Mouse (Mus musculus): Measurements from ENCODE around the gene Fndc1.

The Fndc1 gene

GRCm38 (mm10) chr17:7820176-7820575 lies 6.9 kb downstream of the Fndc1 start:
- no peak for DNase-seq (ENCODE audit: low spot score)

GRCm38 (mm10) chr17:7816602-7817001 lies 10.5 kb downstream of the Fndc1 start:
- DNase-seq (ENCODE audit: low spot score) = no peak

- no peak for DNase-seq (ENCODE audit: low spot score)
Measured at GRCm38 (mm10) chr17:7814433-7814832, 12.7 kb downstream of the Fndc1 start.

- no peak for DNase-seq (ENCODE audit: low spot score)
Measured at GRCm38 (mm10) chr17:7808043-7808442, 19.1 kb downstream of the Fndc1 start.

GRCm38 (mm10) chr17:7805105-7805504 lies 22.0 kb downstream of the Fndc1 start:
- DNase-seq (ENCODE audit: low spot score) = no peak

GRCm38 (mm10) chr17:7802483-7802882 lies 24.6 kb downstream of the Fndc1 start:
- no peak for DNase-seq (ENCODE audit: low spot score)

GRCm38 (mm10) chr17:7799894-7800293 lies 27.2 kb downstream of the Fndc1 start:
- DNase-seq (ENCODE audit: low spot score) = no peak

GRCm38 (mm10) chr17:7795584-7795983 lies 31.5 kb downstream of the Fndc1 start:
- DNase-seq (ENCODE audit: low spot score) = no peak

GRCm38 (mm10) chr17:7795168-7795567 lies 31.9 kb downstream of the Fndc1 start:
- no peak for DNase-seq (ENCODE audit: low spot score)

- DNase-seq (ENCODE audit: low spot score) = no peak
Measured at GRCm38 (mm10) chr17:7794093-7794492, 33.0 kb downstream of the Fndc1 start.

GRCm38 (mm10) chr17:7790512-7790911 lies 36.6 kb downstream of the Fndc1 start:
- DNase-seq (ENCODE audit: low spot score) = no peak

GRCm38 (mm10) chr17:7774101-7774500 lies 53.0 kb downstream of the Fndc1 start:
- DNase-seq (ENCODE audit: low spot score) = no peak

- no peak for DNase-seq (ENCODE audit: low spot score)
Measured at GRCm38 (mm10) chr17:7759786-7760185, 67.3 kb downstream of the Fndc1 start.

- DNase-seq (ENCODE audit: low spot score) = no peak
Measured at GRCm38 (mm10) chr17:7755001-7755400, 72.1 kb downstream of the Fndc1 start.

- no peak for DNase-seq (ENCODE audit: low spot score)
Measured at GRCm38 (mm10) chr17:7753383-7753782, 73.7 kb downstream of the Fndc1 start.

GRCm38 (mm10) chr17:7749051-7749815 lies 77.9 kb downstream of the Fndc1 start:
- DNase-seq (ENCODE audit: low spot score) = no peak

GRCm38 (mm10) chr17:7746841-7747240 lies 80.3 kb downstream of the Fndc1 start:
- DNase-seq (ENCODE audit: low spot score) = no peak

- no peak for DNase-seq (ENCODE audit: low spot score)
Measured at GRCm38 (mm10) chr17:7744976-7745375, 82.1 kb downstream of the Fndc1 start.

GRCm38 (mm10) chr17:7740988-7741387 lies 86.1 kb downstream of the Fndc1 start:
- peak; percentile 43 for DNase-seq (ENCODE audit: low spot score)

- DNase-seq (ENCODE audit: low spot score) = no peak
Measured at GRCm38 (mm10) chr17:7722991-7723390, 104.1 kb downstream of the Fndc1 start.

- no peak for DNase-seq (ENCODE audit: low spot score)
Measured at GRCm38 (mm10) chr17:7718886-7719285, 108.2 kb downstream of the Fndc1 start.

GRCm38 (mm10) chr17:7717945-7718344 lies 109.2 kb downstream of the Fndc1 start:
- no peak for DNase-seq (ENCODE audit: low spot score)

GRCm38 (mm10) chr17:7713020-7713419 lies 114.1 kb downstream of the Fndc1 start:
- DNase-seq (ENCODE audit: low spot score) = no peak

GRCm38 (mm10) chr17:7707073-7707472 lies 120.0 kb downstream of the Fndc1 start:
- DNase-seq (ENCODE audit: low spot score) = no peak
